Mouse (Mus musculus) urinary bladder, postnatal 4 days (tissue): ENCODE results near the gene Spopl.
"Not testable (repeated sequence)": the region's sequence is repeated elsewhere in the genome, so short reads cannot be mapped to it uniquely, and the experiment has no call there.

Experiments used
- DNase-seq, 2 experiments: peaks; one replicate each; pipeline ENCODE4 v3.0.0; 2021 to 2022; ENCODE audit warnings: low spot score in 2 of 2

Spopl gene

DNA sequence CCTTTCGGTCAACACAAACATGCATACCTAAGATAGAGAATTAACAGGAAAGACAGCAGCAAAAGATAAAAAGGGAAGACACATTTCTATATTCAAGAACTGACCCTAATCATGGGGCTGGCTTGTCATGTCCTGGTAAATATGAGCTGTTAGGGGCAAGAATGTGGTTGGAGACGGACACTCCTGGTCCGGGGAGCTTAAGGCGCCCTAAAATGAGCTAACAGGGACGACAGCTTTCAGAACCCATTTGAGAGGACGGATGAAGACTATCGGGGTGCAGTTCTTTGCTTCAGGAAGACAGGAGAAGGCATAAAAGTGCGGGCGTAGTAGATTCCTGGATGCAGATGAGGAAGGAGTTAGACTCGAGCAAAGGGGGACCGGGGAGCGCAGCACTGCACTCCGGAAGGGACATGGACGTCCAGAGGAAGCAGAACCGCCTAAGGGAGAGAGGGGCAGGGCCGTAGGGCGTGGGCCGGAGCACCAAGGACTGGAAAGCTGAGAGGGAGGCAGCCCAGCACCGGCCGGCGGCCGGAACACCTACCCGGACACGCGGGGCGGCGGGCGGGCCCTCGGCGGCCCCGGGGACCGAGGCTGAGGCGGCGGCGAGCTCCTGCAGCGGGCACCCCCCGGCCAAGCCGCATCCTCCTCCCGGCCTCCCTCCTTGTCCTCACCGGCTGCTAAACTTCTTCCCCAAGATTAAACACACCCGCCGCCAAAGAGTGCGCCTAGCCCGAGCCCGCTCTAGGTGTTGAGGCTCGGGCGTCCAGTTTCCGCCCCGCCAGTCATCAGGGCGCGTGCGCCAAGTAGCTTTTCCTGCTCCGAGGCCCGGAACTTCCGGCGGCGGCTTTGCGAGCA lies at the start of gene Spopl:
Gene Spopl (minus strand): TSS at position 805 of the 855 bp plus-strand sequence.
- peak; percentile 77 to 82 for DNase-seq

DNA sequence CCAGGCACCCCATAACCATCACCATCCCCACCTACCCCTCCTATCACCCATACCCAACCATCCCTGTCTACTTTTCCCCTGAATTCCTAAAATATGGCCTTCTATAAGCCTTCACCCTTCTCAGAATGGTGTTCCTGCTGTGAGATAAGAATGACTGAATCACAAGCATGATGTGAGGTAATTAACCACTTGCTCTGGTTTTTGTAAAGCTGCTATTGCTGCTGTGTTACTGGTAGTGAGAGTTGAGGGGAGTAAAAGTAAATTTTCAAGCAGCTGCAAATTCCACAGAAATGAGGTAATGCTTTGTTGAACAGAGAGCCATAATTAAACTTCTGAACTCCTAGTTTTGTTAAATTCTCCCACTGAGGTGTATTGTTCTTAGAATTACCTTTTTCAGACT lies 48.2 kb upstream of the Spopl start:
- no peak for DNase-seq

DNA sequence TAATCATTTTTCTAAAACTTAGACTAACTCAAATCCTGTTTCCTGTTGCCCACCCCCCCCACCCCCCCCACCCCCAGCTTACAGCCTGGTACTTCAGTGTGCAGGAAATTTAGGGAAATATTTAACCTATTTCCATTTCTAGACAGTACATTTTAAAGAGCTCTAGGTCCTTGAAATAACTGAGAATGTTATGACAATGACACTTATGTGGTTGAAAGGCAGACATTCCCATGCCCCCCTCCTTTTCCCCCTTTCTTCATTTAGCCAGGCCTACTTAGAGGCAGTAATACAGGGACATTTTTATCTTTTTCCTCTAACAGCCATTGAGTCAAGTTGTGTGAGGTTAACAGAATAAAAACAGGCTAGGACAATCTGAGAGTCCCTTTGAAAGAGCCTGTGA lies 46.1 kb upstream of the Spopl start:
- DNase-seq = no peak

DNA sequence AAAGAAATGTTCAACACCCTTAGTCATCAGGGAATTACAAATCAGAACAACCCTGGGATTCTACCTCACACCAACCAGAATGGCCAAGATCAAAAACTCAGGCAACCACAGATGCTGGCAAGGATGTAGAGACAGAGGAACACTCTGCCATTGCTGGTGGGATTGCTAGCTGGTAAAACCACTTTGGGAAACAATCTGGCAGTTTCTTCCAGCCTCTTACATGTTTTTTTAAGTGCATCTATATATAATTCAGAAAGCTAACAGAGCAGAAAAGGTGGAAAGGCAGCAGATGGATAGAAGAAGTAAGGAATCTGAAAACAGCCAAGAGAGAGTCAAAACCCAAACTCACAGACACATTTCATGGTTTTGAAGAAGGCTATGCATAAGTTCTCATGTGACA lies 33.5 kb upstream of the Spopl start:
- no peak for DNase-seq

DNA sequence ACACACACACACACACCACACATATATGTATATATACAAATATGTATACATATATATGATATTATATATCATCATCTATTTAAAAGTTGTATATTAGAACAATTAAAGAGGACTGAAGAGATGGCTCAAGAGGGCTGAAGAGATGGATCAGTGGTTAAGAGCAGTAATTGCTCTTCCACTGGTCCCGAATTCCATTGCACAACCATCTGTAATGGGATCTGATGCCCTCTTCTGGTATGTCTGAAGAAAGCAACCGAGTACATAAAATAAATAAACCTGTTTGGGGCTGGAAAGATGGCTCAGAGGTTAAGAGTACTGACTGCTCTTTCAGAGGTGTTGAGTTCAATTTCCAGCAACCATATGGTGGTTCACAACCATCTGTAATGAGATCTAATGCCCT lies 16.9 kb upstream of the Spopl start:
- no peak for DNase-seq

DNA sequence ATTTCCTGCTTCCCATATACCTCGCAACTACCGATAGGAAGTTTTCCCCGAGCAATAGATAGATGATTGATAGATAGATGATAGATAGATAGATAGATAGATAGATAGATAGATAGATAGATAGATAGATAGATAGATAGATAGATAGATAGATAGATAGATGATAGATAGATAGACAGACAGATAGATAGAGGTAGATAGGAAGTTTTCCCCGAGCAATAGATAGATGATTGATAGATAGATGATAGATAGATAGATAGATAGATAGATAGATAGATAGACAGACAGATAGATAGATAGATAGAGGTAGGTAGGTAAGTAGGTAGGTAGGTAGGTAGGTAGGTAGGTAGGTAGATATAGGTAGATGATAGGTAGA lies 239 bp upstream of the Spopl start:
- DNase-seq = not testable (repeated sequence)

DNA sequence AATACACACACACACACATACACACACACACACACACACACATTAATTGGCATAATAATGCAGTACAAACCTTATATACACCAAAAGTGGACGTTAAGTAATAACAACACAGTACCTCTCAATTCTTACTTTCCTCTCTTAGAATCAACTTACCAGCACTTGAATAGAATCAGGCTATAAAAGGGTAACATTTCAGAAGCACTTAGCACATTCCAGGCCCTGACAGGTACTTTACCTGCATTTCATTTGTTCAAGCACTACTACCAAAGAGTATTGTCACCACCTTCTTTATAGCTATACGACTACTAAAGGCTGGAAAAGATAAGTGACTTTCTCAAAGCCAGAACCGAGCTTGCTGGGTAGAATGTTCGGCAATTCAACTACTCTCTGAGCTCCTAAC lies 1.3 kb downstream of the Spopl start:
- no peak for DNase-seq

DNA sequence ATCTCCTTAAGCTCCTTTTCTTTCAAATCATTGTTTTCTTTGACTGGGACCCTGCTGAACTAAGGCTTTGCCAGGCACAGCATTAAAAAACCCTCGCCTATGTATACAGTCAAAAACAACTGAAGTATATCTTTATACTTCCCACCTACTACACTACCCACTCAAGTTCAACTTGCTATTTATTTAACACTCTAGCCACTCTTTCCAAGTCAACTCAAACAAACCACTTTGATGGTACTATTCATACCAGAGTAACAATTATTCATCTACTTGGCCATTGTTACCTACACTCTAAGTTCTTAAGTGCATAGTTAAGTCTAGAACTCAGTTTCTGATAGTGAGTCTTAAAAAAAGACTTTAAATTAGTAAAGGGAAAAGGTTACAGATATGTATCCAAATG lies 3.1 kb downstream of the Spopl start:
- no peak for DNase-seq

DNA sequence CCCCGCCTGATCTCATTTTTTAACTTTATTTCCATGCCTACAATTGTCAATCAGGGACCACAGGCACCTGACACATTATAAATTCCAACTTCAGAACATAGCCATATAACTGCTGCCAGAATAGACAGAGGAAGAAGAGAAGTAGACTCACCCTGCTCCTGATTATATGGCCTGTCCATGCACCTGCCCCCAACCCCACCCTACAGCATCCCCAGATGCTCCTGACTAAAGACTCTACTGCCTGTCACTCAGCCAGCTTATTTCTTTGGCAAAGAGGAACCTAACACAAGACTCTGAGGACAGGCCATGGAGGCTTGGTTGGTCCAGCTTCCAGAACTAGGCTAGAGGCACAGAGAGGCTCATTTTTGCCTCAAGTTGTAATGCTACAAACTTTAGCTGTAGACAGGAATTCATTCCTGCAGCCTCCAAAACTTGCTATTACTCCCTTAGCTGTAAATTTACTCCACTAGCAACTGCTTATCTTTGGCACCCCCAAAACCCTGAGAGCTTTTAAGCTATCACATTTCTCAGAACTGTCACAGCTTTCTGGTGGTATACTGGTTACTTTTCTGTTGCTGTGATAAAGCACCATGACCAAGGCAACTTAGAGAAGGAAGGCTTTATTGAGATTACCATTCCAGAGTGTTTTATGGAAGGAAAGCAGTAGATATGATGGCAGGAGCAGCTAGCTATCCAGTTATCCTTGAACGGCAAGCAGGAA lies 6.7 kb downstream of the Spopl start:
- no peak for DNase-seq

DNA sequence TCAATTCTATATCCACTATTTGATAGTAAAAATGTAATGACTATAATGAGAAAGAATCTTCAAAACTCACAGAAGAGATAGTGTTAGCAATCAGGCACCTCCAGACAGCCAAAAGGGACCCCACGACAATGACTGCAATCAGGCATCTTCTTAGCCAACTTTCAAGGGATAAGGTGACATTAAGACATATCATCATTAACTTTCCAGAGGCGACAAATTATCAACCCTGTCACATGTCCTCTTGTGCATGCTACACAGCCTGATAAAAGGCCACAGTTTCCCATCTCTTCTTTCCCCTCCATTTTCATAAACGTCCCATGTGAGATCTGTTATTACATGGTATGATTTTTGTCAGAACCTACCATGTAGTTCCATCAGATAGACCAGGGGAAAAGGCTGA lies 9.0 kb downstream of the Spopl start:
- DNase-seq = no peak

DNA sequence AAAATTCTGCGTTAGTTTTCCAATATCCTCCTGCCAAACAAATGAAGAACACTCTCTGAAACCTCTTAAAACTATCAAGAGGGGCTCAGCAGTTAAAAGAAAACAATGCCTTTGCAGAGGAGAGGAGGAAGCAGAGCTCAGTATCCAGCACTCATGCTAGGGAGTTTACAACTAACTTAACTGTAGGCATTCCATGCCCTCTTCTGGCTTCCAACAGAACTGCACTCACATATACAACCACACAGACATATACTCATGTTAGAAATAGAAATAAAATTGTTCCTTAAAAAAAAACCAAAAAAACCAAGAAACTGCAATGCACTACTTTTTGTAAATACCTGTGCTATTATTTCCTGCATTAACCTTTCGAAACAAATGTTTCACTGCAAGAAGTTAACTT lies 12.7 kb downstream of the Spopl start:
- DNase-seq = no peak

DNA sequence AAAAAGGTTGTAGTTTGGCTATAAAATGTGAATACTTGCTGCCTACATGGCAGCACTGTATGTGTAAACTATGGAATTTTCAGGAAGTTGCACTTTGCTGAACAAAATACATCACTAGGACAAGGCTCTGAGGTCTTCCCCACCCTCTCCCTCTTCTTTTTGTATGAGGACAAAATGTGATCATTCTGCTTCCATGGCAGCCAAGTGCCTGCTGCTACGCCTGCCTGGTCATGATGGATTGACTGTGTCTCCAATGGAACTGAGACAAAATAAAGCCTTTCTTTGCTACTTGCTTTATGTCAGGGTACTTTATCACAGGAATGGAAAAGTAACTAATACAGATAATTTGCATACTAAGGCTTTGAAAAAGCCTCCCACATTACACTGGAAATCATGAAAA lies 20.7 kb downstream of the Spopl start:
- no peak for DNase-seq

DNA sequence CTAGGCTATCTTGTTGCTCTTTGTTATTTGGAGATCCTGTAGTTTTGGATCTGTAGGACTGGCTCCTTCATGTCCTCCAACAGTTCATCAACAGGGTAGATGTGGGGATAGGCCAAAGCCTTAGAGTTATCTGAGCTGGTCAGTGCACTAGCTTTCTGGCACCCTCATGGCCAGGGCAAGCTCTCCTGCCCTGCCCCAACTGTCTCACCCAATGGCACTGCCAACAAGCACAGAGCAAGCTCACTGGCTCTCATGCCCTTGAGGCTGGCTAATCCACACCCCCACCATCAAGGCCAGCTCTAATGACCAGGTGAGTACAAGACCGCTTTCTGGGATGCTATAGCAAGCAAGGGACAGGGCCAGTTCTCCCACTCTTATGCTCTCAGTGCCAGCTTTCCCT lies 24.7 kb downstream of the Spopl start:
- DNase-seq = no peak

DNA sequence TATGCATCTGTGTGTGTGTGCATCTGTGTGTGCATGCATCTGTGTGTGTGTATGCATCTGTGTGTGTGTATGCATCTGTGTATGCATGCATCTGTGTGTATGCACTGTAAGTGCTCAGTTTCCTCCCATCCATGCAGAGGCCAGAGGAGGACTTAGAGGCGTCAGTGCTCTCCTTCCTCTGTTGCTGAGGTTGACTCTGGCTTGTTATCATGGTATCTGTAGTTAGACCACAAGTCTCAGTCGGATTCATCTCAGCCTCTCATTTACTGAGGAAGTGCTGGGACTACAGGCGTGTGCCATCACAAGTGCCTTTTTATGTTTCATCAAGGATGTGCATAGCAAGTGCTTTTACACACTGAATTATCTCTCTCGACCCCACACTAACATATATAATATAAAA lies 31.9 kb downstream of the Spopl start:
- DNase-seq = no peak

DNA sequence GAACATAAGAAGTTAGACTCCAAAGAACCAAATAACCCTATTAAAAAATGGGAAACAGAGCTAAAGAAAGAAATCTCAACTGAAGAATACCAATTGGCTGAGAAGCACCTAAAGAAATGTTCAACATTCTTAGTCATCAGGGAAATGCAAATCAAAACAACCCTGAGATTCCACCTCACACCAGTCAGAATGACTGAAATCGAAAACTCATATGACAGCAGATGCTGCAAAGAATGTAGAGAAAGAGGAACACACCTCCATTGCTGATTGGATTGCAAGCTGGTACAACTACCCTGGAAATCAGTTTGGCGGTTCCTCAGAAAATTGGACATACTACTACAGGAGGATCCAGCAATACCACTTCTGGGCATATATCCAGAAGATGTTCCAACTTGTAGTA lies 44.2 kb downstream of the Spopl start:
- DNase-seq = not testable (repeated sequence)

DNA sequence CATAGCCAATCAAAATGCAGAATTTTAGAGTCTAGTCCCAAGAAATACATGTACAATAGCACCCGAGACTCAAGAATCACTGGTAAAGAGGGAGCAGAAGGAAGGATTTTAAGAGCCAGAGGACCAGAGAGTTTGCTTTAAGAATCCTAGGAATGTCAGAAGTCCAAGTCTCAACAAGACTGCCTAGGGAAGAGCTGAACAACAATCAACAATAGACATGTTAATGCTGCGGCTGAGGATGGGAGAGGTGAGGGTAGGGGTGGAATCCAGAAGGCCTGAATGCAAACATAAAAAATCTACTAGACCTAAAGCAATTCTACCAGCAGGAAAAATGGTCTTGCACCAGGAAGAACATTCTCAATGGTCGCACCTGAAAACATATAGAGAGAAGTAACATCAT lies 66.8 kb downstream of the Spopl start:
- no peak for DNase-seq

DNA sequence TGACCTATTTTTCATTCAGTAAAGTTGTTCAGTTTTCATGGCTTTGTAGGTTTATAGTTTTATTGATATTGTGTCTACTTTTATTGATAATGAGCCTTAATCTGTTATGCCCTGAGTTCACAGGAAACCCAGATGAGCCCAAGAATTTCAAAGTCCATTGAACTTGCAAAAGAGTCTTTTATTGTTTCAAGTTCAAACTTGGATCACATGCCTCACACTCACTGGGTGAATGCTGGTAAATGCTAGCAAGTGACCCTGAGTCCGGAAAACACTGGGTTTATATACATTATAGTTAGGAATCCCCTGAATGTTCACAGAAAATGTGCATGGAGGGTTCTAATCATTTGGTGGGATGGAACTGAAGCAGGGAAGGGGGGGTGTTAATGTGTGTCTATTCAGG lies 90.2 kb downstream of the Spopl start:
- no peak for DNase-seq

DNA sequence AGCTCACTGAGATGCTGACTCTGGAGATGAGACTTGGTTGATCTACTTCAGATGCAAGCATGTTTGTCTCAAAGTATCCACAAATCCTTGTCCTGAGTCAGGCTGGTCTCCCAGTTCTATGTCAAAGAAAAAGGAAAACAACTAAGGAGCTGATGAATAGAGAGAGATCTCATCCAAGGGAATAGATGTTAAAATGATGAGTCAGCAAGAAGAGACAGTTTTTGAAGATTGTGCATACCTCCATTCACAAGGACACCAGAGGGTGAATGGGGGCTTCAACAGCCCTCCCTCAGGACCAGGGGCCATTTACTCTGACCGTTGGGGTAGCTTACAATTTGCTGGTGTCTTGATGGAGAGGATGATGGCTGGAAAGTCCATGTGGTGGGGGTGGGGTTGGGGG lies 104.4 kb downstream of the Spopl start:
- DNase-seq = no peak

DNA sequence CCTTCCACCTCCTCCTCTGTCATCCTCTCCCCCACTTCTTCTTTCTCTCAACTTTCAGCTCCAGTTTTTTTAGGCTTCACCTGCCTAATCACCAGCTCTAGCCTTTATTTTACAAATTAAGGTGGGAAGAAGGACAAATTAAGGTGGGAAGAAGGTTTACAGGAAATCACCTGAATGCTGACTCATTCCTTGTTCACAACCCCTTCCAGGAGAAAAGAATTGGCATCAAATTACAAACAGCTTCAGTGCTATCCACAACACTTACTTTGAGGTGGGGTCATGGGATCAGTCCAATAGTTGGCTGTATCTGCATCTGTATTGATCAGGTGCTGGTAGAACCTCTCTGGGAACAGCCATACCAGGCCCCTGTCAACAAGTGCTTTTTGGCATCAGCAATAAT lies 114.5 kb downstream of the Spopl start:
- no peak for DNase-seq
